Mouse (Mus musculus) c-Kit-positive CD71-negative TER-119-negative erythroid progenitor cells, embryonic 14.5 days (primary cell): Measurements from ENCODE around the gene Prkag3.

Source experiments
- DNase-seq: peaks from one replicate; pipeline ENCODE4 v3.0.0-alpha.2; 2013; ENCODE audit warnings: low read depth

Gene Prkag3

GRCm38 (mm10) chr1:74713099-74713858 is 35.7 kb downstream of the Prkag3 start, which contains the start of gene Cyp27a1:
Gene Cyp27a1 (plus strand): TSS chr1:74713574.
- no peak for DNase-seq

DNA sequence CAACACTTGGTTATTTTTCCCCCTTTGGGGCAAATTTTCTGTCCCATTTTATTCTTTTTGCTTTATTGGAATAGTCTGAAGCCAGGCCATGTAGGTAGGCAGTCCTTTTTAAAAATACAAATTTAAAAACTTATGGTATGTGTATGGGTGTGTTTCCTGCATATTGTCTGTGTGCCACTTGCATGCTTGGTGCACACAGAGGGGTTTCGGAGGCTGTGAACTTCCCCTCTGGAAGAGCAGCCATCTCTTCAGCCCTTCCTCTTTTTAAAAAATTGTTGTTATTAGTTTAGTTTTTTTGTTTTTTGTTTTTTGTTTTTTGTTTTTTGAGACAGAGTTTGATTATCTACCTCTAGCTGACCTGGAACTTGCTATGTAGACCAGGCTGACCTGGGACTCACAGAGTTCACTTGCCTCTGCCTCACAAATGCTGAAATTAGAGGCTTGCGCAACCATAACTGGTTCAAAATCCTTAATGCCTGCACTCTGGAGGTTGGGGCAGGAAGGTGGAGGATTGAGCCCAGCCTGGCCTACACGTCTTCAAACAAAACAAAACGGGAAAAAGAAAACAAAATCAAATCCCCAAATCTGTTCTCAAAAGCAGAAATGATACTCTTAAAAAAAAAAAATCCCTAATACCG is 36.4 kb downstream of the Prkag3 start:
- no peak for DNase-seq

DNA sequence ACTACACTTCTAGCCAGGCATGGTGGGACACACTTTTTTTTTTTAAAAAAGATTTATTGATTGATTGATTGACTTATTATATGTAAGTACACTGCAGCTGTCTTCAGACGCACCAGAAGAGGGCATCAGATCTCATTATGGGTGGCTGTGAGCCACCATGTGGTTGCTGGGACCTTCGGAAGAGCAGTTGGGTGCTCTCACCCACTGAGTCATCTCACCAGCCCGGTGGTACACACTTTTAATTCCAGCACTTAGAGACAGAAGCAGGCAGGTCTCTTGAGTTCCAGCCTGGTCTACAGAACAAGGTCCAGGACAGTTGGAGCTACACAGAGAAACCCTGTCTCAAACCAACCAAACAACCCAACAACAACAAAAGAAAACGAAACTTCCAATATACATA is 37.0 kb downstream of the Prkag3 start:
- no peak for DNase-seq

DNA sequence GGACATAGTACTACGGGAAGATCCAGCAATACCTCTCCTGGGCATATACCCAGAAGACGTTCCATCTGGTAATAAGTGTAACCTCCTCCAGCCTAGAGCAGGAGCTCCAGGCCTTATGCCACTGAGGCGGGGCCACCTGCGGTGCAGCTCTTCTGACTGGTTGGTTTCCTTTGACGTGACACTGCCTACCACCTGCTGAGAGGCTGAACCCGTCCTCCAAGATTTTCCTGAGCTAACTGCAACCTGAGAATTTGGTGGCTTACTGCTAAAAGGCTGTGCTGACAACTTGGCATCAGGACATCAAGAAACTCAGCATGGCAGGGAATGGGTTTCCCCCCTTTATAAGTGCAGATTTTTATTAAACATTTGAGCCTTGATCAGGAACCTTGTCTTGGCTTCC is 39.5 kb downstream of the Prkag3 start:
- no peak for DNase-seq

- DNase-seq = no peak
These were observed 44.0 kb downstream of the Prkag3 start for GRCm38 (mm10) chr1:74705016-74705415.

- DNase-seq = no peak
These were observed 44.9 kb downstream of the Prkag3 start for GRCm38 (mm10) chr1:74704156-74704555.

DNA sequence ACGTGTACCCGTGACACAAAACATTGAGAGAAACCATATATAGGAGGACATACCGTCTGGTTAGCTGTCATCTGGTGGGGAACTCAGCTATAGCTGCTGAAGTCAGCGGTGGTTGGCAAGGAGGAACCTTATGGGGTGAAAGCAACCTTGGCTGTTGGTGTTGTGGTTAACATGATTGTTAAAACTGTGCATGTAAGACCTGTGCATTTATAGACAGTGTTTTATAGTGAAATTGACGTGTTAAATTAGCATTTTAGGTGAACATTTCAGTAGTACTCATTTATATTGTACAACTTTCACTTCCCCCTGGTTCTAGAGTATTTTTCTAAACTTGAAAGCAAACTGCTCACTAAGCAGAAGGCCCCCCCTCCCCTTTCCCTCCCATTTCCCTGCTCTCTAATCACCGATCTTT is 46.9 kb downstream of the Prkag3 start:
- no peak for DNase-seq

- no peak for DNase-seq
These were observed 50.2 kb downstream of the Prkag3 start for GRCm38 (mm10) chr1:74698791-74699190.

- no peak for DNase-seq
These were observed 50.7 kb downstream of the Prkag3 start for GRCm38 (mm10) chr1:74698353-74698752.

DNA sequence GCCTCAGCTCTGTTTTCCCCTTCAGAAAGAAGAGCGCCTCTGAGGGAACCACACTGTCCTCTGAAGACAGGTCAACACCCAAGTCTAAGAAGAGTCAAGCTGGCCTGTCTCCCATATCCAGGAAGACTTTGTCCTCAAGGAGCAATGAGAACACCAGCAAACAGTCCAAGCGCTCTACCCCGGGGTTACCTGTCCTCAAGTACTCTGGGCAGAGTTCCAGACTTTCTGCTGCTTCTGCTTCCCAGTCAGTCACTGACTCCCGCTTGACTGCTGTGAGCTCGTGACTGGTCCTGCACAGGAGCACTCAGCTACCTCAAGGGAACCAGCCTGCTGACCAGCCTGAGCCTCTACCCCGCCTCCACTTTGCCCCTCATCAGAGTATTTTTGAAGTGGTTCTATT is 51.6 kb downstream of the Prkag3 start:
- no peak for DNase-seq

DNA sequence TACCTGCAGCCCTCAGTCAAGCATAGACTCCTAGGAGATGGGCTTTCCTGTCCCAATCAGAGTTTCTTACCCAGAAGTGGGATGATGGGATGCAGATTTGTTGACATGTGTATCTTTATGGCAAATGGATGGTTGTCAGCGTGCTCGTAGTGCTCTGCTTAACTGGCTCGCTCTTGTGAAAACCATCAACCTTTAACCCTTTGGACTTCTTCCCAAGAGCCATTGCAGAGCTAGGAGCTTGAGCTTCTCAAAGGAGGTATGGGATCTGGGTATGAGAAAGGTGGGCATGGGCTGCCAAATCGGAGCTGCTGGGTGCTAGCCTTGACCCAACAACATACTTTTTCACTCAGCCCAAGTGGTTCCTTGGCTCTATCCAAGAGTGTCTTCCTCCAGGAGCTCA is 53.2 kb downstream of the Prkag3 start:
- DNase-seq = no peak

- no peak for DNase-seq
These were observed 55.0 kb downstream of the Prkag3 start for GRCm38 (mm10) chr1:74693891-74694583.
